Comparison of ENCODE assay signal across 26 mouse cellular contexts in genomic region chr4:151640971-151641370, GRCm38 (mm10).
A peak's percentile ranks its signal among the peaks of the same experiment; 100 is the strongest.
DNase-seq lines count a peak whose midpoint lies in the region; ATAC-seq and TF ChIP-seq lines count a peak whose summit lies in the region.
"Had no signal": no experiment of that assay in that cellular context is flagged by ENCODE, and none has a peak within 500 bp of the region (broad histone marks: within the 10 kb centered on the region; RNA-seq: fewer than 3 reads in every experiment).

No protein-coding gene starts in this region.

- peak; percentile 12; the same call in 1 of the 2 replicates for ATAC-seq in forebrain, postnatal 0 days
- ATAC-seq in forebrain, embryonic 11.5 days (replicated peaks; ENCODE audit: low FRiP score) = no peak
- ATAC-seq: CD4-positive, CD25-positive, alpha-beta regulatory T cell, adult 4 months; forebrain, embryonic 15.5 days; hindbrain, embryonic 16.5 days; inflammation-experienced regulatory T-cells, adult 6 months had no signal

- H3K9me3 ChIP-seq in forebrain, postnatal 0 days (ENCODE audit: low read length) = no peaks in the 10 kb centered on the region
- no peaks in the 10 kb centered on the region for H3K9me3 ChIP-seq in forebrain, embryonic 11.5 days (ENCODE audit: control insufficient read depth, low read length)
- H3K9me3 ChIP-seq: embryonic facial prominence, embryonic 15.5 days; forebrain, embryonic 10.5 days; forebrain, embryonic 15.5 days; hindbrain, embryonic 12.5 days had no signal

- 0 out of 2 replicates have a peak, but pooled peaks cover 5% of the 10 kb centered on the region for H3K4me1 ChIP-seq in forebrain, postnatal 0 days (ENCODE audit: insufficient read depth)
- H3K4me1 ChIP-seq in forebrain, embryonic 11.5 days (replicated peaks; ENCODE audit: control insufficient read depth, insufficient read depth, low read length) = no peaks in the 10 kb centered on the region
- H3K4me1 ChIP-seq: forebrain, embryonic 15.5 days had no signal

- H3K27ac ChIP-seq in forebrain, postnatal 0 days (ENCODE audit: low read depth, low read length) = no peak overlapping the region
- no peak overlapping the region for H3K27ac ChIP-seq in forebrain, embryonic 11.5 days (ENCODE audit: low read depth, low read length)
- H3K27ac ChIP-seq: embryonic facial prominence, embryonic 15.5 days; forebrain, embryonic 10.5 days; forebrain, embryonic 15.5 days; gastrocnemius, adult 2 months; hindbrain, embryonic 12.5 days had no signal

- H3K4me3 ChIP-seq in forebrain, postnatal 0 days (ENCODE audit: low read depth, low read length) = no peak overlapping the region
- no peak overlapping the region for H3K4me3 ChIP-seq in forebrain, embryonic 11.5 days (ENCODE audit: low read depth, low read length)
- H3K4me3 ChIP-seq: embryonic facial prominence, embryonic 15.5 days; erythroblast, embryonic 14.5 days; forebrain, embryonic 10.5 days; forebrain, embryonic 15.5 days; gastrocnemius, adult 2 months; hindbrain, embryonic 12.5 days had no signal

- H3K4me2 ChIP-seq in forebrain, postnatal 0 days (ENCODE audit: low read depth) = no peak overlapping the region
- H3K4me2 ChIP-seq in forebrain, embryonic 11.5 days (ENCODE audit: low read depth, low read length, severe bottlenecking) = no peak overlapping the region
- H3K4me2 ChIP-seq: embryonic facial prominence, embryonic 15.5 days; forebrain, embryonic 15.5 days; hindbrain, embryonic 12.5 days had no signal

- H3K36me3 ChIP-seq in forebrain, postnatal 0 days (ENCODE audit: insufficient read depth) = no peaks in the 10 kb centered on the region
- H3K36me3 ChIP-seq in forebrain, embryonic 11.5 days (ENCODE audit: control insufficient read depth, insufficient read depth, low read length) = no peaks in the 10 kb centered on the region
- H3K36me3 ChIP-seq: embryonic facial prominence, embryonic 15.5 days; forebrain, embryonic 10.5 days; forebrain, embryonic 15.5 days; G1E; hindbrain, embryonic 12.5 days had no signal

- H3K9ac ChIP-seq in forebrain, postnatal 0 days = no peak overlapping the region
- no peak overlapping the region for H3K9ac ChIP-seq in forebrain, embryonic 11.5 days (ENCODE audit: low read length)
- H3K9ac ChIP-seq: embryonic facial prominence, embryonic 15.5 days; forebrain, embryonic 15.5 days; hindbrain, embryonic 12.5 days had no signal

- 67% methylated on average over 8 of the region's 8 CpGs for WGBS in forebrain, postnatal 0 days
- WGBS in forebrain, embryonic 11.5 days = 85% methylated on average over 8 of the region's 8 CpGs

- no peak for TF ChIP-seq CTCF in forebrain, postnatal 0 days (IDR thresholded peaks at IDR 0.05; ENCODE audit: low read depth)

- DNase-seq in forebrain, postnatal 0 days = no peak
- no peak for DNase-seq in forebrain, embryonic 11.5 days (ENCODE audit: low spot score)
- DNase-seq in layer of hippocampus, adult 9-11 months = peak; percentile 29
- no peak for DNase-seq in layer of hippocampus, postnatal 14 days (ENCODE audit: low spot score in 2 of 2)
- DNase-seq in right cerebral cortex, postnatal 10 days (ENCODE audit: low spot score in 2 of 2) = peak; percentile 34 to 45
- no peak for DNase-seq in right cerebral cortex, postnatal 4 days
- no peak for DNase-seq in embryo, embryonic 9.5 days (ENCODE audit: extremely low spot score)
- no peak for DNase-seq in cerebellum, postnatal 4 days (ENCODE audit: low spot score in 2 of 2)
- DNase-seq: adrenal gland, postnatal 10 days; B cell, adult 2 months; cerebellum, adult 11-12 months; cerebellum, adult 9-11 months; cerebellum, postnatal 36 days; gastrocnemius, adult 2 months; gastrocnemius, postnatal 25 days; heart, postnatal 10 days; heart, postnatal 4 days had no signal

- H3K27me3 ChIP-seq in forebrain, postnatal 0 days (ENCODE audit: insufficient read depth, low read length) = no peaks in the 10 kb centered on the region
- H3K27me3 ChIP-seq in forebrain, embryonic 11.5 days (ENCODE audit: control insufficient read depth, insufficient read depth, low read length) = no peaks in the 10 kb centered on the region
- H3K27me3 ChIP-seq: forebrain, embryonic 15.5 days; hindbrain, embryonic 12.5 days had no signal

Comparison
In these comparisons a context has a peak if more than half of its experiments do, and no peak if none do; other contexts are left out.
1. DNase-seq: peak in layer of hippocampus, adult 9-11 months (single experiment) and right cerebral cortex, postnatal 10 days (2 of 2); none in forebrain, postnatal 0 days (single experiment), forebrain, embryonic 11.5 days (single experiment), layer of hippocampus, postnatal 14 days (0 of 2), right cerebral cortex, postnatal 4 days (single experiment), embryo, embryonic 9.5 days (single experiment) and cerebellum, postnatal 4 days (0 of 2).